Mouse (Mus musculus) limb, embryonic 11.5 days (tissue): Measurements from ENCODE around the gene Pfkl. TPM values are rescaled to one million over a fixed set of nuclear protein-coding genes. Genes with fewer than 3 reads are reported as not detected.
"Not testable (repeated sequence)": the region's sequence is repeated elsewhere in the genome, so short reads cannot be mapped to it uniquely, and the experiment has no call there.

Experiments
- ATAC-seq: fragments of 200-750 bp; cut with Nextera tagmentation; 2 replicates; pipeline ENCODE4 v1.8.0; 2017; ENCODE audit warnings: low read depth; ENCODE audit not compliant: insufficient number of reproducible peaks, low FRiP score, low TSS enrichment
- DNase-seq: peaks from one replicate; pipeline ENCODE4 v3.0.0-alpha.2; 2015; ENCODE audit warnings: low spot score
- H3K27ac ChIP-seq: fragments of 300-500 bp; sonication (generic); replicated peaks from 2 replicates; pipeline ENCODE4 v1.5.1; 2014; ENCODE audit warnings: low read depth, mild to moderate bottlenecking, low read length
- H3K27me3 ChIP-seq: fragments of 300-500 bp; sonication (generic); 2 replicates; pipeline ENCODE4 v1.6.1; 2014; ENCODE audit warnings: mild to moderate bottlenecking, low read length, mixed read lengths; ENCODE audit not compliant: control insufficient read depth, insufficient read depth
- H3K36me3 ChIP-seq: fragments of 300-500 bp; sonication (generic); 2 replicates; pipeline ENCODE4 v1.6.1; 2014; ENCODE audit warnings: mild to moderate bottlenecking, low read length, moderate library complexity, mixed read lengths; ENCODE audit not compliant: control insufficient read depth, insufficient read depth
- H3K4me1 ChIP-seq: fragments of 300-500 bp; sonication (generic); 2 replicates; pipeline ENCODE4 v1.6.1; 2014; ENCODE audit warnings: low read length, mixed read lengths; ENCODE audit not compliant: control insufficient read depth, insufficient read depth
- H3K4me2 ChIP-seq: fragments of 300-500 bp; sonication (generic); 2 replicates; pipeline ENCODE4 v1.6.1; 2014; ENCODE audit warnings: low read depth, mild to moderate bottlenecking, moderate library complexity; ENCODE audit not compliant: severe bottlenecking
- H3K4me3 ChIP-seq: fragments of 300-500 bp; sonication (generic); 2 replicates; pipeline ENCODE4 v1.5.1; 2014; ENCODE audit warnings: low read depth, low read length
- H3K9ac ChIP-seq: fragments of 300-500 bp; sonication (generic); 2 replicates; pipeline ENCODE4 v1.6.1; 2014; ENCODE audit warnings: mild to moderate bottlenecking, low read length
- H3K9me3 ChIP-seq: fragments of 300-500 bp; sonication (generic); 2 replicates; pipeline ENCODE4 v1.6.1; 2016; ENCODE audit warnings: low read length; ENCODE audit not compliant: control insufficient read depth
- WGBS: fragments of 180-500 bp; shearing (Covaris S2); extraction: QIAGEN DNeasy Blood & Tissue Kit; methylation state at CpG from one replicate; pipeline ENCODE4 v1.1.7; 2014; 5-methylcytosine and 5-hydroxymethylcytosine counted together
- polyA plus RNA-seq: library from polyadenylated mRNA; unstranded; fragments of >200 nt; fragmentation: Nextera tagmentation; extraction: Ambion mirVana; gene quantifications from 2 replicates; pipeline ENCODE4 v1.2.1, GENCODE M21; 2014

Pfkl gene
- polyA plus RNA-seq, 1 experiment from 2014 or later = 161 TPM

- not testable (repeated sequence) for H3K36me3 ChIP-seq, H3K27ac ChIP-seq, H3K9ac ChIP-seq, H3K4me1 ChIP-seq, H3K4me3 ChIP-seq, ATAC-seq, H3K4me2 ChIP-seq, H3K9me3 ChIP-seq, H3K27me3 ChIP-seq, DNase-seq
- 98% methylated on average over 7 of the region's 11 CpGs for WGBS
These were observed 10.1 kb upstream of the Pfkl start for GRCm38 (mm10) chr10:78019984-78020383.

GRCm38 (mm10) chr10:78019291-78019690, 9.4 kb upstream of the Pfkl start:
- Histone ChIP-seq H3K4me3 (no peak overlapping the region), H3K4me2 (no peak overlapping the region), H3K9me3 (no peaks in the 10 kb centered on the region), H3K4me1 (no peaks in the 10 kb centered on the region), H3K27me3 (no peaks in the 10 kb centered on the region), H3K27ac (no peak overlapping the region), H3K36me3 (no peaks in the 10 kb centered on the region), H3K9ac (no peak overlapping the region)
- DNase-seq (no peak), ATAC-seq (no peak)
- 88% methylated on average over 4 of the region's 4 CpGs for WGBS

- H3K9me3 ChIP-seq = no peaks in the 10 kb centered on the region
- ATAC-seq = peak; percentile 54; the same call in 1 of the 2 replicates
- peak; percentile 89 for DNase-seq
- no peak overlapping the region for H3K27ac ChIP-seq
- no peaks in the 10 kb centered on the region for H3K36me3 ChIP-seq
- no peaks in the 10 kb centered on the region for H3K4me1 ChIP-seq
- H3K4me3 ChIP-seq = no peak overlapping the region
- peak overlapping the region; percentile 33; the same call in 1 of the 2 replicates for H3K4me2 ChIP-seq
- no peak overlapping the region for H3K9ac ChIP-seq
- no peaks in the 10 kb centered on the region for H3K27me3 ChIP-seq
- 21% methylated on average over 19 of the region's 19 CpGs for WGBS
These were observed 8.9 kb upstream of the Pfkl start for GRCm38 (mm10) chr10:78018797-78019203.

GRCm38 (mm10) chr10:78016366-78016765, 6.5 kb upstream of the Pfkl start:
- WGBS = 60% methylated on average over 5 of the region's 5 CpGs
- H3K27ac ChIP-seq = no peak overlapping the region
- H3K27me3 ChIP-seq = no peaks in the 10 kb centered on the region
- ATAC-seq (no peak), DNase-seq (no peak)
- no peaks in the 10 kb centered on the region for H3K36me3 ChIP-seq
- H3K9me3 ChIP-seq = no peaks in the 10 kb centered on the region
- no peak overlapping the region for H3K4me3 ChIP-seq
- no peak overlapping the region for H3K9ac ChIP-seq
- no peak overlapping the region for H3K4me2 ChIP-seq
- no peaks in the 10 kb centered on the region for H3K4me1 ChIP-seq

- Histone ChIP-seq H3K27me3 (no peaks in the 10 kb centered on the region), H3K36me3 (no peaks in the 10 kb centered on the region), H3K27ac (no peak overlapping the region), H3K4me1 (no peaks in the 10 kb centered on the region), H3K4me3 (no peak overlapping the region), H3K9ac (no peak overlapping the region), H3K4me2 (no peak overlapping the region), H3K9me3 (no peaks in the 10 kb centered on the region)
- DNase-seq (no peak), ATAC-seq (no peak)
- 92% methylated on average over 1 of the region's 1 CpGs for WGBS
These were observed 5.6 kb upstream of the Pfkl start for GRCm38 (mm10) chr10:78015489-78015888.

- Histone ChIP-seq H3K4me2 (no peak overlapping the region), H3K4me1 (peaks cover 11% of the 10 kb centered on the region), H3K27ac (no peak overlapping the region), H3K9me3 (no peaks in the 10 kb centered on the region), H3K27me3 (no peaks in the 10 kb centered on the region), H3K36me3 (no peaks in the 10 kb centered on the region), H3K4me3 (no peak overlapping the region), H3K9ac (no peak overlapping the region)
- WGBS = 91% methylated on average over 18 of the region's 18 CpGs
- DNase-seq (no peak), ATAC-seq (no peak)
These were observed 3.0 kb upstream of the Pfkl start for GRCm38 (mm10) chr10:78012661-78013495.

GRCm38 (mm10) chr10:78011116-78011515, 1.2 kb upstream of the Pfkl start:
- not testable (repeated sequence) for H3K36me3 ChIP-seq, H3K9ac ChIP-seq, H3K4me2 ChIP-seq, H3K27me3 ChIP-seq, H3K9me3 ChIP-seq, DNase-seq, H3K4me3 ChIP-seq, H3K27ac ChIP-seq, ATAC-seq
- H3K4me1 ChIP-seq = peaks cover 26% of the 10 kb centered on the region
- WGBS = 90% methylated on average over 5 of the region's 5 CpGs

- no peaks in the 10 kb centered on the region for H3K27me3 ChIP-seq
- no peak overlapping the region for H3K9ac ChIP-seq
These were observed 452 bp upstream of the Pfkl start for GRCm38 (mm10) chr10:78010335-78010734.

More at GRCm38 (mm10) chr10:78010335-78010734, 452 bp upstream of the Pfkl start:
- Histone ChIP-seq H3K4me1 (peaks cover 26% of the 10 kb centered on the region), H3K27ac (peak overlapping the region; percentile 52; the same call in 1 of the 2 replicates), H3K4me2 (peak overlapping the region; percentile 37), H3K9me3 (no peaks in the 10 kb centered on the region), H3K4me3 (no peak overlapping the region), H3K36me3 (peaks cover 4% of the 10 kb centered on the region; the same call in 1 of the 2 replicates)
- peak; percentile 42 for DNase-seq
- no peak for ATAC-seq
- WGBS = 20% methylated on average over 10 of the region's 10 CpGs
